Mouse (Mus musculus): ENCODE measurements around the gene Nrcam. TPM values are rescaled to one million over a fixed set of nuclear protein-coding genes. Genes with fewer than 3 reads are reported as not detected.

Nrcam gene
- polyA plus RNA-seq, 1 experiment from 2014 or later: 146 TPM

DNA sequence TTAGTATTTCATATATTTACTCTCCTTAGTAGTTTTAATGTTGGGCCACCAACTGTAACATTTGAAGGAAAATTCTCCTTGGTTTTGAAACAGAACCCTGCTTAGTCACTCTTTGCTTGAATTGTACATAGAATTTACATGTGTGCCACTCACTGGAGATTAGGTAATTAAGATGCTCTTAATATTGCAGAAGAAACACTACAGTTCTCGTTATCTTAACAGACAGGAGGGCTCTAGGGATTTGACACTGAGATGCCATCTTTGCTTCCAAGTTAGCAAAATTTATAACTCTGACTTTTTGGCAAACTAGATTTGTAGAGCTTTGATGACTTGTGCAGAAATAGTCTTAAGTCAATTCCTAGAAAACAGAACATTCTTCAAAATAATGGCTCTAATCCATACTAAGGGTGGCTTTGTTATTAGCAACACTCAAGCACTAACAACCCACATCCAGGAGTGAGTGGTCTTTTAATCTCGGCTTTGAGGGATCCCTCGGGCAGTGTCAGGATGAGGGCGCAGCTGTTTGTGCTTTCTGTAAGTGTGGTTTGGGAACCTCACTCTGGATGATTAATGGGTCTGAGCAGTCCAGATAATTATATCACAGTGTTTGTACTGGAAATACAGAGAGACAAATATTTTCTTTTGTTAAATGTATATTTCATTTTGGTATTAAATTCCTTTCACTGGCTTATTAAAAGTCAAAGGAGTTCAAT, 93.6 kb downstream of the Nrcam start:
- H3K36me3 ChIP-seq: no peaks in the 10 kb centered on the region
- H3K4me3 ChIP-seq (replicated peaks): no peak overlapping the region
- H3K4me2 ChIP-seq (replicated peaks): no peak overlapping the region
- H3K9me3 ChIP-seq: no peaks in the 10 kb centered on the region
- peak overlapping the region; percentile 47 for H3K27ac ChIP-seq
- peak; percentile 84 for ATAC-seq
- no peak overlapping the region for H3K9ac ChIP-seq (replicated peaks)
- peaks cover 14% of the 10 kb centered on the region for H3K4me1 ChIP-seq (replicated peaks)
- H3K27me3 ChIP-seq: no peaks in the 10 kb centered on the region
- whole genome bisulfite sequencing: 31% methylated on average over 4 of the region's 4 CpGs

DNA sequence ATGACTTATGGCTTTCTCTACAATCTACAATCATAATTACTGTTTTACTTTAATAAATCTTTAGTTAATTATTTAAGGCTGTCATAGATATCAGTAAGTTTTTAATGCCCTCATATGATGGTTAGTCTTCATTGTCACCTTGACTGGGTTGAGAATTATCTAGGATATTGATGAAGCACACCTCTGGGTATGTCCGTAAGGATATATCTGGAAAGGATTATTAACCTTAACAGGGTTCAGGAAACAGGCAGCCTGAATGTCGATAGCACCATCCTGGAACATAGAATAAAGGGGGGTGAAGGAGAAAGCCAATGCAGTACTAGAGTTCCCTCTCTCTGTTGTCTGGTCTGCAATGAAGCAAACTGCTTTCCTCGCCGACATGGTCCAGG, 94.2 kb downstream of the Nrcam start:
- ATAC-seq: 0 out of 2 replicates have a peak, but pooled peaks have one; percentile 31
- no peaks in the 10 kb centered on the region for H3K9me3 ChIP-seq
- no peak overlapping the region for H3K9ac ChIP-seq (replicated peaks)
- H3K27me3 ChIP-seq: no peaks in the 10 kb centered on the region
- H3K4me1 ChIP-seq (replicated peaks): peaks cover 14% of the 10 kb centered on the region
- H3K4me3 ChIP-seq (replicated peaks): no peak overlapping the region
- no peak overlapping the region for H3K4me2 ChIP-seq (replicated peaks)
- H3K36me3 ChIP-seq: no peaks in the 10 kb centered on the region
- WGBS: 75% methylated on average over 4 of the region's 4 CpGs
- peak overlapping the region; percentile 51; the same call in 1 of the 2 replicates for H3K27ac ChIP-seq

DNA sequence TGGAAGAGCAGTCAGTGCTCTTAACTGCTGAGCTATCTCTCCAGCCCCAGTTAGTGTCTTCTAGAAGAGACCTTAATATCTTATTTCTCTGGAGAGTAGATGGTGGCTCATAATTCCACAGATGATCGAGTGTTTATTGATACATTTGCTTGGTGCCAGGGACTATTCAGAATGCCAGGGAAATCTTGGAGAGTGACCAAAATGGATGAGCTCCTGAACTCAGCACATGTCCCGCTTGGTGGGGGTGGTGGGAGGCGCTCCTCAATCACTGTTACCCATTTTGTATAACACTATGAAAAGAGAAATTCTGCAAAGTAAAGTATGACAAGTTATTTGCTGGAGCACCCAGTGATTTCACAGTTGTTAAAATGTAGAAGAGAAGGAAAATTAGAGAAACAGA, 95.3 kb downstream of the Nrcam start:
- WGBS: 95% methylated on average over 3 of the region's 3 CpGs
- no peaks in the 10 kb centered on the region for H3K36me3 ChIP-seq
- H3K27ac ChIP-seq: no peak overlapping the region
- H3K27me3 ChIP-seq: no peaks in the 10 kb centered on the region
- ATAC-seq: no peak
- H3K9me3 ChIP-seq: no peaks in the 10 kb centered on the region
- H3K9ac ChIP-seq (replicated peaks): no peak overlapping the region
- peaks cover 14% of the 10 kb centered on the region for H3K4me1 ChIP-seq (replicated peaks)
- no peak overlapping the region for H3K4me3 ChIP-seq (replicated peaks)
- H3K4me2 ChIP-seq (replicated peaks): no peak overlapping the region

DNA sequence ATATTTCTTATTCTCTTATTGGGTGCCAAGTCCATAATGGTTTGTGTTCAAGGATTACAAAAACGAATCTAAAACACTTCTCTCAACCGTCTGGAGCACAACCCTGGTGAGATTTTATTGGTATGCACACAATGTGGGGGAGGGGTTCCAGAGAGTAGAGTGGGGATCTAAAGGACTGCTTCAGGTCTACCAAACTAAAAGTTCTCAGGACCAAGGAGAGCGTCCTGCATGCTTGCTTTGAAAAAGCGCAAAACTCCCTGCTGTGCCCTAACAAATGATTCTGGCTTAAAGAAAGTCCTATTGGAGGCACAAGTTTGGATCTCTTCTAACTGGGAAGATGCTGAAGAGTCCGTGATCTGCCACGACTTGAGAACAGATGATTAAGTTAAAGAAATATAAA, 96.4 kb downstream of the Nrcam start:
- WGBS: 10% methylated on average over 6 of the region's 6 CpGs
- no peak for ATAC-seq
- no peaks in the 10 kb centered on the region for H3K27me3 ChIP-seq

DNA sequence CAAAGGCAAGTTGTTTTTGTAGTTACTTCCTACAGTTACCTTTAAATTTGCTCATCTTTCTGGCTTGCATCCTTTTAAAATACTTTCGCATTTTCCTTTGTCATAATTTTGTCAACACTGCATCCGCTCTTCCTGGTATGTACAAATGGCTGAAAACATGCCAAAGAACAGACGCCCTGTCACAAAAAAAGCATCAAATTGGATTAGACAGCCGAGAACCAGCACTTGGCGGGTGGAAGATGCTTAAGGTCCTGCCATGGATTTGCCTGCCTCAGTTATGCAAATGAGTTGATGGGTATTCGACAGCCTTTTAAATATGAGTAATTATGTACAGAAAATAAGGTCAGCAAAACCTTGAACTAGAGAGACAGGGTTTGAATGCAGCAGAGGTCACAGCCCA, 101.7 kb downstream of the Nrcam start:
- Histone ChIP-seq H3K9me3 (no peaks in the 10 kb centered on the region), H3K4me3 (replicated peaks) (no peak overlapping the region), H3K27ac (peak overlapping the region; percentile 87), H3K4me1 (replicated peaks) (peaks cover 39% of the 10 kb centered on the region), H3K9ac (replicated peaks) (no peak overlapping the region), H3K36me3 (no peaks in the 10 kb centered on the region), H3K27me3 (no peaks in the 10 kb centered on the region), H3K4me2 (replicated peaks) (no peak overlapping the region; the same call in 1 of the 2 replicates)
- ATAC-seq: peak; percentile 59
- 16% methylated on average over 6 of the region's 6 CpGs for WGBS

More for the DNA sequence above, 96.4 kb downstream of the Nrcam start:
- Histone ChIP-seq H3K9ac (replicated peaks) (no peak overlapping the region), H3K36me3 (no peaks in the 10 kb centered on the region), H3K9me3 (no peaks in the 10 kb centered on the region), H3K4me3 (replicated peaks) (no peak overlapping the region), H3K4me1 (replicated peaks) (peaks cover 22% of the 10 kb centered on the region), H3K4me2 (replicated peaks) (no peak overlapping the region), H3K27ac (no peak overlapping the region)

DNA sequence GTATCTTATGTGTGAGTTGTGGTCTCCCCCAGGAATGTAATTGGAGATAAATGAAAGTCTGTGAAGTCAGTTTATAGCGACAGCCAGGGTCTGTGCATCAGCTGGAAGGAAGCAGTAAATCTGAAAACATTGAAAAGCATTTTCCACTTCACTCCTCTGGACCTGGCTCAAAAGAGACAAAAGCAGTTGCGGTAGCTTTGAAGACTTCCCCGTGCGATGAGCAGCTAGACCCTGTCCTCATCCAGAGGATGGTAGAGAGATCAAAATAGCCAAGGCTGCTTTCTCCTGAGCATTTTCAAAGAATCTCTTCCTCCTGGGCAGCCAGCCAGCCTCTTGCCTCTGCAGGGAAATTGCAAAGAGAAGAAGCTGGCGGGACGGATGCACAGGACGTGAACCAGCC, 102.3 kb downstream of the Nrcam start:
- H3K36me3 ChIP-seq: no peaks in the 10 kb centered on the region
- peak overlapping the region; percentile 30; the same call in 1 of the 2 replicates for H3K9ac ChIP-seq (replicated peaks)
- H3K27me3 ChIP-seq: no peaks in the 10 kb centered on the region
- WGBS: 19% methylated on average over 7 of the region's 7 CpGs
- H3K9me3 ChIP-seq: no peaks in the 10 kb centered on the region
- H3K4me2 ChIP-seq (replicated peaks): peak overlapping the region; percentile 21; the same call in 1 of the 2 replicates
- peak; percentile 67 for ATAC-seq
- no peak overlapping the region for H3K4me3 ChIP-seq (replicated peaks)
- H3K27ac ChIP-seq: peak overlapping the region; percentile 87
- H3K4me1 ChIP-seq (replicated peaks): peaks cover 39% of the 10 kb centered on the region

DNA sequence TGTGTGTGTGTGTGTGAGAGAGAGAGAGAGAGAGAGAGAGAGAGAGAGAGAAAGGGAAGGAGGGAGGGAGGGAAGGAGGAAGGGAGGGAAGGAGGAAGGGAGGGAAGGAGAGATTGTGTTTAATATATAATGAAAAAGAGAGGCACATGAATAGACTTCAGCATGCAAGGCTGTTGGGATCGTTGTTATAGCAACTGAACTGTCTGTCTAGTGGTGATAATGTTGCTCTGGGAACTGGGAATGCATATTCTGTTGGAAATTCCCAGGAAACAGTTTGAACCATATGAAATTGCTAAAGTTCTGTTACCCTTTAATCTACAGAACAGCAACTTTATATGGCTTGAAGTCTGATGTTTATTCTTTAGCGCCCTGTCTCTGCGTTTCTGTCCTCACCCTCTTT, 104.0 kb downstream of the Nrcam start:
- no peak for ATAC-seq

DNA sequence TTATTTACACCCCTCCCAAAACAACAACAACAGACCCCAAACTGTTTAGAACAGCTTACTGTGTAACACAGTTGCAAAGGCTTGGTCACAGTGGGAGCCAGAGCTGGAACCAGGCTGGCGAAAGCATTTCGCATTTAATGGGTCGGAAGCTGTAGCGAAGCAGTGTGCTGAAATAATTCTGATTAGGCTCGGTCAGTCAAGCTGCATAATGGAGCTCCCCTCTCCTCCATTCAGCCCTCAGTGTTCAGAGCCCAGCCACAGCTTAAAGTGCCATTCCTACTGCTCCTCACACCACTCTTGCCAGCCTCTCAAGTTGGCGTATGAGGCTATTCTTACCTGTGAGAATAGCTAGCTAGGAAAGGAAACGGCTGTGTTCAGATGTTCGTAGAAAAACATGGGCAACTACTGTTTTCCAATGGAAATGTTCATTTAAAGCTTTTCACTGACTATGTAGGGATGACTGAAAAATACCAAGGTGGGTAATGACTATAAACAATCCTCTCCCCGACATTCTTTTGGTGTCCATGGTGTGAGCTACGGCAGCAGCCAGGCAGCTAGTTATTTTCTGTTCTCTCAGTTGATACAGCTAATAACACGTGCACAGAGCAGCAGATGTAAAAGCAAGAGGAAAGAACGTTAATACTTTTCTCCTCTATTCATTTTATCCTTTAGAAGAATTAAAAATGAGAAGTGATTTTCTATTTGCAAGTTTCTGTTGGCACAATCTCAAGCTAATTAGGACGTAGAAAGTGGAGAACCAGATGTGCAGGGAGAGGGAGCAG, 108.6 kb downstream of the Nrcam start:
- Histone ChIP-seq H3K27ac (peak overlapping the region; percentile 66), H3K4me2 (replicated peaks) (peak overlapping the region; percentile 35), H3K9me3 (no peaks in the 10 kb centered on the region), H3K4me1 (replicated peaks) (peaks cover 59% of the 10 kb centered on the region), H3K27me3 (no peaks in the 10 kb centered on the region), H3K4me3 (replicated peaks) (peak overlapping the region; percentile 5; the same call in 1 of the 2 replicates), H3K36me3 (no peaks in the 10 kb centered on the region), H3K9ac (replicated peaks) (peak overlapping the region; percentile 19; the same call in 1 of the 2 replicates)
- 12% methylated on average over 13 of the region's 13 CpGs for WGBS
- ATAC-seq: peak; percentile 82

More for the DNA sequence above, 104.0 kb downstream of the Nrcam start:
- H3K4me3 ChIP-seq (replicated peaks): no peak overlapping the region
- H3K27me3 ChIP-seq: no peaks in the 10 kb centered on the region
- peaks cover 55% of the 10 kb centered on the region for H3K4me1 ChIP-seq (replicated peaks)
- WGBS: 77% methylated on average over 3 of the region's 3 CpGs
- no peak overlapping the region for H3K9ac ChIP-seq (replicated peaks)
- no peak overlapping the region for H3K27ac ChIP-seq
- no peak overlapping the region for H3K4me2 ChIP-seq (replicated peaks)
- no peaks in the 10 kb centered on the region for H3K9me3 ChIP-seq
- no peaks in the 10 kb centered on the region for H3K36me3 ChIP-seq

DNA sequence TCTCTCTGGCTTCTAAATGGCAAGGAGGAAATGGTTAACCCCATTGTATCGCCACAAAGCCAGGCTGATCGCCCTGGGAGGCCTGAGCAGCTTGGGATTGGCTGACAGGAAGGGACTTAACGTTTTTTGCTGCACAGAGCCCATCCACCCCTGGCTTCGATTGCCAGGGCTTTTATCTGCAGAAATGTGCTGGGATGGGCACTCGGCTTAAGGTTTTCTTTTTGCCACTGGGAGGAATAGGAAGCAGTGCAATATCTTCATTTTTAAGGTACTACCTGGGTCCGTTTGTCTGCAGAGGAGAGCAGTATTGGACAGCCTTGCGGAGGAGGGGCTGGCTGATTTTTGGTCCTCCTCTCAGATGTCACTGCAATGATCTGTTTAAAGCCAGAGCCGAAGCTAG, 110.2 kb downstream of the Nrcam start:
- Histone ChIP-seq H3K27ac (peak overlapping the region; percentile 83), H3K36me3 (peaks cover 7% of the 10 kb centered on the region), H3K9me3 (no peaks in the 10 kb centered on the region), H3K4me3 (replicated peaks) (peak overlapping the region; percentile 40), H3K9ac (replicated peaks) (peak overlapping the region; percentile 57), H3K4me2 (replicated peaks) (peak overlapping the region; percentile 54), H3K4me1 (replicated peaks) (peaks cover 52% of the 10 kb centered on the region), H3K27me3 (no peaks in the 10 kb centered on the region)
- WGBS: under 1% methylated on average over 8 of the region's 8 CpGs
- ATAC-seq: peak; percentile 77

DNA sequence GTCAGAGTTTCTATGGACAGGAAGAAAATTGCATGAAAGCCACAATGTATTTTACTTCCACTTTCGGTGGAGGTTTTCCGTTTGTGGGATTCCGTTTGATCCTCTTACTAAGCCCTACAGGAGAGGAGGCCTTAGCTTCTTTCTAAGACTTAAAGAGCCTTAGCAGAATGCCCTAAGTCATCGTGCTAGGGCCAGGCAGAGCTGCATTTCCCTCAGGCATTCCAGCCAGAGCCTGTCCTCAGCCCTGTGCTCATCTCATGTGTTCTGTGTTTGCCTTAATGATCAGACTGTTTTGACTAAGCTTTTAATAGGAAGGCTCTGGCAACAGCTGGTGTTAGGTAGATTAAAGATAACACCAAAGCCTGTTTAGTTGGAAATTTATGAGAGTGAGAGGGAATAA, 111.5 kb downstream of the Nrcam start:
- H3K27ac ChIP-seq: peak overlapping the region; percentile 83
- peak overlapping the region; percentile 57; the same call in 1 of the 2 replicates for H3K9ac ChIP-seq (replicated peaks)
- H3K9me3 ChIP-seq: no peaks in the 10 kb centered on the region
- WGBS: 14% methylated on average over 4 of the region's 4 CpGs
- ATAC-seq: peak; percentile 46; the same call in 1 of the 2 replicates
- H3K36me3 ChIP-seq: peaks cover 7% of the 10 kb centered on the region
- H3K27me3 ChIP-seq: no peaks in the 10 kb centered on the region
- peak overlapping the region; percentile 40 for H3K4me3 ChIP-seq (replicated peaks)
- peaks cover 52% of the 10 kb centered on the region for H3K4me1 ChIP-seq (replicated peaks)
- peak overlapping the region; percentile 54 for H3K4me2 ChIP-seq (replicated peaks)

DNA sequence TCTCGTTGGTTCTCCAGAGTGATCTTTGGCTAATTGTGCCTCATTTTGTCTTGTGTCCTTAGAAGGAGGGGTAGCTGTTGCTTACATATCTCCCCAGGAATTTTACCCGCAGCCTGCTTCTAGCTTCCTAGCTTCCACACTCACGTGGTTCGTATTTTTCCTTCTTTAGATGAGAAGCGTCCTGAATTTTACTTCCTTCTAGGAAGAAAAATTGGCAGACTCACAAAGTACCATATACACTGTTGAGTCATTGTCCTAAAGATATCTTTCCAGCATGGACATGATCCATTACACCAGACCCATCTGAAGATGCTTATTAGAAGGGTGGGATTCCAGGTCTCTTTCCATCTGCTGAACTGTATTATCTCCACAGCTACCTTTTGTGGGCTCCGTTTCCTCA, 122.2 kb downstream of the Nrcam start:
- 74% methylated on average over 6 of the region's 6 CpGs for WGBS
- no peaks in the 10 kb centered on the region for H3K27me3 ChIP-seq
- no peak overlapping the region for H3K4me3 ChIP-seq (replicated peaks)
- H3K27ac ChIP-seq: no peak overlapping the region
- H3K4me1 ChIP-seq (replicated peaks): peaks cover under 1% of the 10 kb centered on the region; the same call in 1 of the 2 replicates
- no peak overlapping the region for H3K4me2 ChIP-seq (replicated peaks)
- no peak overlapping the region for H3K9ac ChIP-seq (replicated peaks)
- H3K9me3 ChIP-seq: no peaks in the 10 kb centered on the region
- no peak for ATAC-seq
- H3K36me3 ChIP-seq: no peaks in the 10 kb centered on the region

DNA sequence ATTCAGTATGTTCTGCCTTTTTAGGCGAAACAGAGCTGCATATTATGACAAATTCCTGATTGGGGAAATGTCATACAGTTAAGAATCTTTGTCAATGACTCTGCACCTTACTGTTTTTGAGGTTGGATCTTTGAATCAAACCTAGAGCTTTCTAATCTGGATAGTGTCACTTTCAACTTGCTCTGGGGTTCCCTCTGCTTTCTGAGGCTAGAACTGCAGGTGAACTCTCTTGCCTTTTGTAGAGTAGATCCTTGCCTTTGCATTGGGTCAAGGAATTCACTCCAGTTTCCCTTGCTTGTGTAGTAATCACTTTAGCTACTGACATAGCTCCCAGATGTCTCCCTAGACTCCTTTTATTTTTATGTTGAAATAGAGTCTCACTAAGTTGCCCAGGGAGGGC, 123.1 kb downstream of the Nrcam start:
- H3K9ac ChIP-seq (replicated peaks): no peak overlapping the region
- H3K4me2 ChIP-seq (replicated peaks): no peak overlapping the region
- H3K27me3 ChIP-seq: no peaks in the 10 kb centered on the region
- no peaks in the 10 kb centered on the region for H3K4me1 ChIP-seq (replicated peaks)
- H3K9me3 ChIP-seq: no peaks in the 10 kb centered on the region
- H3K27ac ChIP-seq: no peak overlapping the region
- 62% methylated on average over 1 of the region's 1 CpGs for WGBS
- no peak overlapping the region for H3K4me3 ChIP-seq (replicated peaks)
- H3K36me3 ChIP-seq: no peaks in the 10 kb centered on the region
- ATAC-seq: no peak

All from midbrain, embryonic 13.5 days (tissue).